Mouse (Mus musculus): Measurements from ENCODE around the gene Slc39a12.

Gene Slc39a12

GRCm38 (mm10) chr2:14388162-14388561 lies at the start of gene Slc39a12:
Slc39a12 (plus strand) TSS chr2:14388316.
- DNase-seq (ENCODE audit: low spot score in 2 of 2): no peak

DNA sequence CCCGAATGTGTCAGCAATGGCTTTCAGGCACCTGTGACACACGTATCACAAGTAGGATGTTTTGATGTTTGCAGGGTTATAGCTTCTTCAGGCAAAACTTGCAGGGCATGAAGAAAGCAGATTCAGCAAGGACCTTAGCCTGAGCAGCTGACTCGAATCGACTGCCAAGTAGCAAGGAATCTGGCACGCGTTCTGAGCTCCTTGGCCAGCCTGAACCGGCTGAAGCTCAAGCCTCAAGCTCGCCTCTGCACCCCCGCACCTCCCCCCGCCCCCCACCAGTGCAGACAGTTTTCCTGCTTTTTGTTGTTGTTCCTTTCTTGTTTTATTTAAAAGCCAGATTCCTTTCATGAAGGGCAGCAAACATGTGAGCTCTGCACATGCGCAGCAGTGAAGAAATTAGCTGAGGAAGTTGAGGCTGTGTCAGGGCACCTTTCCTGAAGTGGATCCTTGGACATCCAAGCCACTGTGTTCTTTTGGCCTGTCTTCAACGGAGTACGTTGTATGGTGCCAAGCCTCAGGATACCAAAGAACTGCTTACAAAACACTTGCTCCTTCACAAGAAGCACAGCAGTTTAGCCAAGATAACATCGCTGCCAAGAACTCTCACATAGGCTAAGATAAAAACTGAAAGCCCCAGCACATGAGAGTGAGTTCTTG lies 46.3 kb upstream of the Slc39a12 start:
- peak; percentile 45 to 50 for DNase-seq (ENCODE audit: low spot score in 2 of 2)

- DNase-seq (ENCODE audit: low spot score in 2 of 2): no peak
Measured at GRCm38 (mm10) chr2:14342309-14342839, 45.7 kb upstream of the Slc39a12 start.

DNA sequence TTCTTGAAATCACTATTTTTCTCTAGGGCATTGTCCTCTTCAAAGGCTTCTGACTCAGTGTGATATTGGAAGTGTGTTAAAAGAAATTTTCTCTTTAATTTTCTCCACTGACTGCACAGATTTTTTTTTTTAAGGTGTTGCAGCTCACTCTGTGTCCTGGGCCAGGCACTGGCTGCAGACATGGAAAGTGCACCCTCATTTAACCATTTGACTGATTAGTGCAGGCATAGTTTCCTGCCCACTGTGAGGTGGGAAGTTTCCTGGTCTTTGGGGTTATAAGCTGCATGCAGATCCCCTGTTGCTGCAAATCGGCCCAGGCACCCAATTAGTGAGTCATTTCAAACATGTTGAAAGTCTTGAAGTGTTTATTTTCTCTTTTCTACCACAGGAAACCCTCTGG lies 740 bp downstream of the Slc39a12 start:
- no peak for DNase-seq (ENCODE audit: low spot score in 2 of 2)

DNA sequence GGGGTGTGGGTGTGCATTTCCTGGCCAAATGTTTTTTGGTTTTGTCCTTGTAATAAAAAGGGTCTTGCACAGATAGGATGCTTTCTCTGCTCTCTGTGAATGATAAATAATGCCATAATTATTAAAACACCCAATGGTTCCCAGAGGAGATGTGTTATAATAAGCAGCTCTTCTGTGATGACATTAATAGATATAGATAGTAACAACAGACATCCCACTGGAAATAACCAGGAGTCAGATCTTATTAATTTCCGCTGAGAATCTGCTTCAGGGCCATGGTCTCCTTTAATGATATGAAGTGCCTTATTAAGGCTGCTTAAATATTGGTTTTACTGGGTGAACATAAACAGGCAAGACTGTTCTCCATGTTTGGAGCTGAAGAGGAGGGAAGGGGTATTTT lies 2.8 kb downstream of the Slc39a12 start:
- no peak for DNase-seq (ENCODE audit: low spot score in 2 of 2)

DNA sequence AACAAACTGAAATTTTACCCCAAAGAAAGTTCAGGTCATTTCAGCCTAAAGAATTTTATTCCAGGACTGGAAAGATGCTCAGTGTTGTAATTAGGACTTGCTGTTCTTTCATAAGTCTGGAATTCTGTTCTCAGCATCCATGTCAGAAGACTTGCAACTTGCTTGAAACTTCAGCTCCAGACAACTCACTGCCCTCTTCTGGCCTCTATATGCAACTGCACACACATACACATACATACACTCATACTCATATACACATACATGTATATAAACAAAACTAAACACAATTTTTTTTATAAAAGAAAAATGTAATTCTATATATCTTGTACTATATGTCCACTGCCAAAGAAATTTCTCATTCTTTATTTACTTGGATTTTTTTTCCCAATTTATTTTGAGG lies 14.9 kb downstream of the Slc39a12 start:
- no peak for DNase-seq (ENCODE audit: low spot score in 2 of 2)

DNA sequence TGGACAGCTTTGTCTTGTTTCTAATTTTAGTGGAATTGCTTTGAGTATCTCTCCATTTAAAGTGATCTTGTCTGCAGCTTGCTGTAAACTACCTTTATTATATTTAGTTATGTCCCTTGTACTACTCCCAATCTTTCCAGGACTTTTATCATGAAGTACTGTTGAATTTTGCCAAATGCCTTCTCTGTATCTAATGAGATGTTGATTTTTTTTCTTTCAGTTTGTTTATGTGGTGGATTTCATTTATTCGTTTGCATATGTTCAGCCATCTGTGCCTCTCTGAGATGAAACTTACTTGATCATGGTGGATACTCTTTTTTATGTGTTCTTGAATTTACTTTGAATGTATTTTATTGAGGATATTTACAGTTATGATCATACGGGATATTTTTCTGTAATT lies 40.9 kb downstream of the Slc39a12 start:
- DNase-seq (ENCODE audit: low spot score in 2 of 2): no peak

- DNase-seq (ENCODE audit: low spot score in 2 of 2): no peak
Measured at GRCm38 (mm10) chr2:14447322-14447721, 59.2 kb downstream of the Slc39a12 start.

DNA sequence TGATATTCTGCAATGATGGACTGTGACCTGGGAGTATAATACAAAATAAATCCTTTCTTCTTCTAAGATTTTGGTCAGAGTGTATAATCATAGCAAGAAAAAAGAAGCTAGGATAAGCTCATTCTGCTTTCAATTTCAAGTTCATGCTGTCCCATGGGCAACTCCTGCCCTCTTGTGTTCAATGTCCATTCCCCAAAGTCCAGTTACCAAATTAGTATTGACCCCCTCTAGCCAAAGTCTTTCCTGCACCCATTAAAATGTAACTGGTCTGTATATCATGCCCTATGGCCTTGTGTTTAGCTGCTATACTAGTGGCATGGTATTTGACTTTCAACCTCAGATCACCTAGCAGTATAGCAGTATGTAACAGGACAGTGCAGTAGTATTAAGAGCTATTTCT lies 62.8 kb downstream of the Slc39a12 start:
- no peak for DNase-seq (ENCODE audit: low spot score in 2 of 2)

DNA sequence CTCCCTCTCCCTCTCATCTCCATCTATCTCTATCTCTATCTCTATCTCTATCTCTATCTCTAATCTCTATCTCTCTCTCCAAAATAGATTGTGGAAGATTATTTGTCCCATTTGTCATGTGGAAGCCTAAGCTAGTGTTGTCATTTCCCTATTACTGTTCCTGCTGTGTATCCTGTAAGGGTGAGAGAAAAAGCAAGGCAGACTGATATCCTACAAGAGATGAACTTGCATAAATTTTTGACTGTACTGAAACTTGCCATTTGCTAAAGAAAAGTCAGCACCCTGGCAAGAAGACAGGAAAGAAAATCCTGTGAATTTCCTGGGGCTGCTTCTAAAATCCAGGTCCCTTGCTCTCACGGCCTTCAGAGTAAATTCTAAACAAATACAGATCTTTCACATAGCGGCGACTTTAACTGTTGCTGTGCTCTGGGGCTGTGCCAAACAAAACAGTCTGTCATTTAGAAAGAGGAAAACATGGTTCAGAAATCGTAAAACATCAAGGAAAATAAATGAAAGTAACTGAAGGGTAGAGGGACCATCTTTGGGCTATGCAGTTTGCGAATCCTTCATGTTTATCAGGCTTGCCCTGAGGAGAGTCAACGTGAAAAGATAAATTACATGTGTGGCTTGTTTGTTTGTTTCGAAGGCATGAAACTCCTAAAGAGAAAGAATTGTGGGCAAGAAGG lies 67.0 kb downstream of the Slc39a12 start:
- DNase-seq (ENCODE audit: low spot score in 2 of 2): no peak

GRCm38 (mm10) chr2:14464438-14464837 lies 76.3 kb downstream of the Slc39a12 start:
- DNase-seq (ENCODE audit: low spot score in 2 of 2): no peak

DNA sequence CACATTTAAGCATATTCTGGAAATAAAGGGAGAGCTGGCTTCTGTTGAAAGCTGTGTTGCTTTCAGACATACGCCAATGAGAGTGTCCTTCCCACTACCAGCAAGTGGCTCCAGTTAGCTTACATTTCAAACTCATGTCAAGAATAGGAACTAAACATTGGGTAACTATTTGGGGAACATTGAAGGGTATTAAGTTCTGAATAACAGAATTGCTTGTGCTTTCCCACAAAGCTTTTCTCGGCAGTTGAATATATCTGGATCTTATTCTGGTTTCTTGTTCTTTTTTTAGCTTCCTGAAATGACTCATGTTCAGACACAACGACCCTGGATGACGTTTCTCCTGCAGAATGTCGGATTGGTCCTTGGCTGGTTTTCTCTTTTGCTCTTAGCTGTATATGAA lies 106.0 kb downstream of the Slc39a12 start:
- no peak for DNase-seq (ENCODE audit: low spot score in 2 of 2)

DNA sequence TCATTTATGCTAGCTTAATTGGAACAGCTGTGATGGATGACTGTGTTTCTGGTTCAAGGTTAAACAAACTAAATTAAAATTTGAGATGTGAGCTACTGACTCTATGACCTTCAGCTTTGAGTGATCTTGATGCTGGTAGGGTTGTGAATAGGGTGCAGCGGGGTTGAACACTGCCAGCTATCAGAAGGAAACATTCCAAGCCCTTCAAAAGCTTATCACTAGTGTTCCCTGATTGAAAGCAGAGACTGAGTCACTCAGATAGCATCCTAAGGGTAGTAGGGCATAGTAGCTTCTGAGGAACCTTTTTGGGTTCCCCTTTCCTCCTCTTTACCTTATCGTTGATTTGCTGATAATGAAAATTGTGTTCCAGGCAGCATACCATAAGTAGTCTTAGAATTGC lies 108.0 kb downstream of the Slc39a12 start:
- no peak for DNase-seq (ENCODE audit: low spot score in 2 of 2)

GRCm38 (mm10) chr2:14502482-14502881 lies 114.4 kb downstream of the Slc39a12 start:
- no peak for DNase-seq (ENCODE audit: low spot score in 2 of 2)

- no peak for DNase-seq (ENCODE audit: low spot score in 2 of 2)
Measured at GRCm38 (mm10) chr2:14518237-14518636, 130.1 kb downstream of the Slc39a12 start.

DNA sequence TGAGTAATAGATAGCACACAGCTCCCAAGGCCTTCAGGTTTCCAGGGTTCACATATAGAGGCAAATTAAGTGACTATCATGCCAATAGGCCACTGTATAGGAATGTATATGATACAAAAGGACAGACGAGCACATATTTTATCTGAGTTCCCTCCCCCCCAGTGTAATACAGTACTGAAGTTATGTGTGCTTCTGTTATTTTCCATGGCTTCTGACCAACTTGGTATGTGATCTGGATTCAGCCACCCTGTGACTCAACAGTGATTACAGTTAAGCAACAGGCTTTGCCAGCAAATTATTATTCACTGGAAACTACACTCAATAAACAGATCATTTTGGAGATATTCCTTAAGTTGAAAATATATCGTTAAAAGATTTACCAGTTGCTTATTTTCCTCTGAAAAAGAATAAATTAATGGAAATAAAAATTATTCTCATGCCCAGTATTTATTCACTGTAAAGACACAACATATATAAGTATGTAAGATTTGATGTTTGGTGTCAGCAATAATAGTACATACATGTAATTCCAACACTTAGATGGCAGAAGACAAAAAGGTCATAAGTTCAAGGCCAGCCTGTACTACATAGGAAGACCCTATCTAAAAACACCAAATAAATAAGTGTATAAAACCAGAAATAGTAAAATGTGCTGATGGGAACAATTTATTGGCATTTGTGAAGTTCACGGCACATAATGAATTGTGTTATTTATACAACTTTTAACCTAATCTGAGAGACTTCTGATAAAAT lies 146.4 kb downstream of the Slc39a12 start:
- DNase-seq (ENCODE audit: low spot score in 2 of 2): no peak

DNA sequence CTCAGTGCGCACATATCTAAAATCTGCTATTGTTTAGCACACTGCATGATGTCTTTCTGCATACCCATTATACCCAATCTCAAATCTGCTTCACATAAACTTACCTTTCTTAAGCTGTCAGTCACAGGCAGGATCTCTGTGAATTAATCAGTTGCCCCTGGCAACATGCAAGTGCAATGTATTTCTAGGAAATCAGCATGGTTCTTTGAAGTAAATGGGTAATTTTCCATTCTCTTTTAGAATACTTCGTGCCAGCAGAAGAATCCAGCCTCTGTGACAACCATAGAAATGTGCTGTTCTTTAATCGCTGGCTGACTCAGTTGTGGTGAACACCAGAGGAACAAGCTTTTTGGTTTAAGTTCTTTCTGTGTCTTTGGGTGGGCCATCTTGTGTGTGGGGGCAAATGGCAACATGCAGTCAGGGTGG lies 147.1 kb downstream of the Slc39a12 start:
- DNase-seq (ENCODE audit: low spot score in 2 of 2): peak; percentile 3 to 4

- DNase-seq (ENCODE audit: low spot score in 2 of 2): peak; percentile 3 to 21
Measured at GRCm38 (mm10) chr2:14537781-14538180, 149.7 kb downstream of the Slc39a12 start.

GRCm38 (mm10) chr2:14543355-14543754 lies 155.2 kb downstream of the Slc39a12 start:
- peak in 1 of 2 experiments; percentile 7 for DNase-seq (ENCODE audit: low spot score in 2 of 2)

DNA sequence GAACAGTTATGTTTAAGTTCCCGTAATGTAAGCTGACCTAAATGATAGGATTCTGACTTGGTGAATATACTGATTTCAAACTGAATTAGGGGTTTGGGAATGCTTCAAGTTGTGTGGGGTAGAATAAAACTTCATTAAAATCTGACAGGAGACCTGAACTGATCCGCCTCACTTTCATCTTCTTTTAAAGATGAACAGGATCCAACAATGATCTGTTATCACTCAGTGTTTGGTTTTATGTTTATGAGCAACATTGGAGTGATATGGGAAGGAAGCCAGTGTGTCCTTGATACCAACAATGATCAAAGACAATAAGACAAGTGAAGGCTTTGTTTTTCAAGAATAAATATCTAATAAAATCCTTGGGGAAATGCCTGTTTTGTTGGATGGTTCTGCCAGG lies 155.7 kb downstream of the Slc39a12 start:
- DNase-seq (ENCODE audit: low spot score in 2 of 2): no peak

Data from right cerebral cortex, postnatal 36 days (tissue).